Mouse (Mus musculus) stomach, embryonic 16.5 days (tissue): ENCODE measurements around the gene Defb9. TPM values are rescaled to one million over a fixed set of nuclear protein-coding genes. Genes with fewer than 3 reads are reported as not detected.

Experiments used
- polyA plus RNA-seq: library from polyadenylated mRNA; unstranded; fragments of >200 nt; fragmentation: Nextera tagmentation; extraction: Ambion mirVana; gene quantifications from 2 replicates; pipeline ENCODE4 v1.2.1, GENCODE M21; 2015

Defb9 gene
- polyA plus RNA-seq, 1 experiment from 2014 or later, result not detected

Other genes with a start within 250 kb of the Defb9 start
- gene Defa17, start 229.6 kb downstream of the Defb9 start, polyA plus RNA-seq, result 1.7 and 8.6 TPM in 2 replicates
- not detected in 2 replicates for gene Defa34, start 219.6 kb downstream of the Defb9 start, polyA plus RNA-seq
- not detected in 2 replicates for gene AY761184, start 181.8 kb downstream of the Defb9 start, polyA plus RNA-seq
- gene Defa24, start 150.9 kb downstream of the Defb9 start, polyA plus RNA-seq, result 5.6 and 10.2 TPM in 2 replicates
- not detected in 2 replicates for gene Defb50, start 61.9 kb downstream of the Defb9 start, polyA plus RNA-seq
- not detected in 2 replicates for gene Defb2, start 45.5 kb downstream of the Defb9 start, polyA plus RNA-seq
- gene Defb10, start 26.5 kb downstream of the Defb9 start, polyA plus RNA-seq, result not detected in 2 replicates
- gene Defb11, start 21.0 kb upstream of the Defb9 start, polyA plus RNA-seq, result not detected in 2 replicates
- not detected in 2 replicates for gene Defb15, start 47.3 kb upstream of the Defb9 start, polyA plus RNA-seq
- not detected in 2 replicates for gene Defb35, start 52.9 kb upstream of the Defb9 start, polyA plus RNA-seq
- not detected in 2 replicates for gene Defb13, start 61.3 kb upstream of the Defb9 start, polyA plus RNA-seq
- not detected in 2 replicates for gene Fam90a1a, start 73.3 kb upstream of the Defb9 start, polyA plus RNA-seq
- not detected in 2 replicates for gene Ccdc70, start 84.4 kb upstream of the Defb9 start, polyA plus RNA-seq
- gene Atp7b, start 174.9 kb upstream of the Defb9 start, polyA plus RNA-seq, result 11.1 and 12.7 TPM in 2 replicates
- gene Alg11, start 175.3 kb upstream of the Defb9 start, polyA plus RNA-seq, result 34.2 and 38.1 TPM in 2 replicates
- gene Nek5, start 239.6 kb upstream of the Defb9 start, polyA plus RNA-seq, result 0.39 and 0.58 TPM in 2 replicates